Mouse (Mus musculus) cerebral cortex, adult 2 months (tissue): ENCODE data around the gene Tenm4.

Source experiments
- WGBS: fragments of 180-500 bp; shearing (Covaris S2); methylation state at CpG from one replicate; pipeline ENCODE4 v1.1.7; 2018; 5-methylcytosine and 5-hydroxymethylcytosine counted together

The Tenm4 gene

DNA sequence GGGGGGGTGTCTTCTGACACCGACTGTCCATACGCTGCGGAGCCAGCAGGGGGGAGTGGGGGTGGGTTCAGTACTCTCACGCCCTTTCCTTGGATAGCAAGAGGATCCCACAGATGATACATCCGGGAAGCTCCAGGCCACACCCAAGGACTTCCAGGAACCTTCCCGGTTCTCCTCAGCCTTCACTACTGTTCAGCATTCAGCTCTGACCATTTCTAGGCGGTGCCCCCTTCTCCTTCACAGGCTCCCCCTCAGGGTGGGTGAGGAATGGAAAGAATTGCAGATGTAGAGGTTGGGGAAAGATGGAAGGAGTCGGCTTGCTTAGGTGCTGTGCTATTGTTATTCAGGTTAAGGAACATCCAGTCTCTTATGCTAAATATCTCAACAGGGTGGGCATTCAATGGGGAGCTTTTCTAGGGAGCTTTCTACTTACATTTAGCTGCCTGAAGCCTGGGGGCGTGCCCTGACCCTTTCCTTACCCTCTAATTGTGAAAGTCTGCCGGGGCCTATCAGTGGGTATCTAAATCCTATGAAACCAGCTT is 33.8 kb downstream of the Tenm4 start:
- WGBS: 51% methylated on average over 10 of the region's 10 CpGs

DNA sequence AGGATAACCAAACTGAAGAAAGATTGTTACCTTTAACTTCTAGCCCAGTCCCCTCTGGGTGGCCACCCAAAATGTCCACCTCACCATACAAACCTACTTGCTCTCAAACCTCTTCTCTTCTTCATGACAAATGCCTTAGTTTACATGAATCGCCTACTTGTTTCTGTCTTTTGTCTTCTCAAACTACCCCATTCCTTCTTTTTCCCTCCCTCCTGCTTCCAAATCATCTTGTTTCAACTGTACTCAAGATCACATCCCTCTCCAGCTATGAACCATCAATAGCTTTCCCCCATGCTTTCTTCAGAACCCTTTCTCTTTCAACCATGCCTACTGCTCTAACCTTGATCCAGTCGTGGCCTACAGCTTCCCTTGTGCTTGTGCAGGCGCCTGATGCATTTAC is 36.0 kb downstream of the Tenm4 start:
- WGBS: 87% methylated on average over 3 of the region's 3 CpGs

DNA sequence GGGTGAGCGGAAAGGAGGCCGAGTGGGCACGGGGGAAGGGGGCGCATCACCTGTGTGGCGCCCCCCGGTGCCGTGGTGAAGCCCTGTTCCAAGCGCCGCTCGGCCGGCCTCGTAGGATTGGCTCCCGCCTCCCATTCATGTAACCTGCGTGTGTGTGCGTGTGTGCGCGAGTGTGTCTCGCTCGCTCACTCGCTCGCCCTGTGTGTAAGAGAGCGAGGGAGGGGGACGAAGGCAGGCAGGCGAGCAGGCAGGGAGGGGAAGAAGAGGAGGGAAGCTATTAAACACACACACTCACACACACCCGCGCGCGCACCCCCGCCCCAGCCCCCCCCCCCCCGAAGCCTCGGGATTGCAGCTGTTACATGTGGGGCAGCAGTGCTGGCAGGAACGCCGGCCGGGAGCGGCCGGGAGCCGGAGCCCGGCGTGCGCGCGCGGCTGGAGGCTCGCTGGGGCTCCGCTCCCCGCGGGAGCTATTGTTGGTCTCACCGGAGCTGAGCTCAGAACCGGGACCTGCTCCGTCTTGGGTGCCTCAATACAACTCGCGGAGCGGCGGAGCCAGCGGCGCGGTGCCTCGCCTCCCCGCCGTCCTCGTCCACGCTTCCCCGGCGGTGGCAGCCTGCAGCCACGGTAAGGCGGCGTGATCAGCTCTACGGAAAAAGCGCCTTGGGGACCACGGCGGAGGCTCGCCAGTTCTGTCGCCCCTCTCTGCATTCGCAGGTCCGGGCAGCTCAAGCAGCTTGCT is 38.9 kb downstream of the Tenm4 start:
- WGBS: 2% methylated on average over 74 of the region's 75 CpGs

DNA sequence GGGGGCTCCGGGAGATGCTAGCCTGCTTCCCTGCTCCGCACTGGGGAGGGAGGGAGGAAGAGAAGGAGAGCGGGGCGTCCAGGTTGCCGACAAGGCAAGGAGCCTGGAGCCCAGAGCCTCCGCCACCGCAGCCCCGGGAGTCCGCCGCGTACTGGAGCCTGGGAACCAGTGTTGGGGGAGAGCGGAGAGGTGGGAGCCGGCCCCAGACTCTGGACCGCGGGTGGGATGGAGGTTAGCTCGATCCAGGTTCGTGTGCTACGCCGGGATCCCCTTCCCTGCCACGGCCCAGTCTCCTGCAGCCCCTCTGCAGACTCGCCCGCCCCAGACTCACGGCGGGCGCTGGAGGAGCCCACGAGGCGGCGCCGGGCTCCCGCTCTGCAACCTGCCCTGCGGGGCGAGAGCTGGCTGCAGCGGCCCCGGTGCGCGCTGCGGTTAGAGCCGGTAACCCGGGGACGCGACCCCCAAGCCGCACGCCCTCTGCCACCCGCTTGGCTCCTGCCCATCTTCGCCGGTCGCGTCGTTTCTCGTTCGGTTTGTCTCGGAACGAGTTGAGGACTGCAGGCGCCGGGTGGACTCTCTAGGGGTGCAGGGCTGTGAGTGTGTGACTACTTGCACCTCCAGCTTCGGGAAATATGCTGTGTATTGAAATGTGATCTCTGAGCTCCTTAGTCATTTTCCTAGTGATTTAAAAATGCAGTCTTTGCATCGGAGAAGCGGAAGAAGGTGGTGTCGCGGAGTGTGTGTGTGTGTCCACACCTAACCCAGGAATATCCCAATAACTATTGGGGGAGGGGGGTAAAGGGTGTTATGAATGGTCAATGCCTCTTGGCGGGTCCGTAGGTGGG is 39.7 kb downstream of the Tenm4 start:
- under 1% methylated on average over 59 of the region's 62 CpGs for WGBS

DNA sequence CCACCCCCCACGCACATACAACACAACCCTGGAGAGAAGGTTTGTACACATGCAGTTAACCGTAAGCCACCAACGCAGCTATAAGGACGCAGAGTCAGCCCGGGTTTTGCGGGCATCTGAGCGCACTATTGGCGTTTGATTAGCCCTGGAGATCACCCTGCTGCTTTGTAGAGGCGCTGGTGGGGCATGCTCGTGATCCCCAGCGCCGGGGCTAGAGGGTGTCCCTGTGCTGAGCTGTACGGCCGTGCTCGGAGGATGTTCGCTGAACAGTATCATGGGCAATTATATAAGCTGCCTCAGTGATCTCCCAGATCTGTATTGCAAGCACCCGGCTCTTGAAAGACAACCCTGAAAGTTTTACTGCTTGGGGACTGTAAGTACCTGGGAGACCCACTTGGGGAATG is 40.6 kb downstream of the Tenm4 start:
- 1% methylated on average over 17 of the region's 17 CpGs for WGBS

DNA sequence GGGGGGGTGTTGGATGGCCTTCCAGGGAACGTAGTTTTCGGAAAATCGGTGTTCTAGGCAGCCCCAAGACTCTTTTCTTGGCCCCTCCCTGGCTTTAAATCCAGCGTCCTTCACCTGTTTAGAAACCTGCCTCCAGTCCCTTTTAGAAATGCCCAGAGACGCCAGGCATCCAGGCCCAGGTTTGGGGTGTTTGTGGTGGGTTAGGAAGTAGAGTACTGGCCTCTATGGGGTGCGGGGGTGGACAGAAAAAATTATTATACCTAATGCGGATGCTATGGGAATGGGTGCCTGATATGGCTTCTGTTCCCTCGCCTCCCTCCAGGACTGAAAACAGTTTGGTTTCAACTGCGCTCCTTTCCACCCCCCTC is 41.2 kb downstream of the Tenm4 start:
- WGBS: 5% methylated on average over 9 of the region's 9 CpGs

DNA sequence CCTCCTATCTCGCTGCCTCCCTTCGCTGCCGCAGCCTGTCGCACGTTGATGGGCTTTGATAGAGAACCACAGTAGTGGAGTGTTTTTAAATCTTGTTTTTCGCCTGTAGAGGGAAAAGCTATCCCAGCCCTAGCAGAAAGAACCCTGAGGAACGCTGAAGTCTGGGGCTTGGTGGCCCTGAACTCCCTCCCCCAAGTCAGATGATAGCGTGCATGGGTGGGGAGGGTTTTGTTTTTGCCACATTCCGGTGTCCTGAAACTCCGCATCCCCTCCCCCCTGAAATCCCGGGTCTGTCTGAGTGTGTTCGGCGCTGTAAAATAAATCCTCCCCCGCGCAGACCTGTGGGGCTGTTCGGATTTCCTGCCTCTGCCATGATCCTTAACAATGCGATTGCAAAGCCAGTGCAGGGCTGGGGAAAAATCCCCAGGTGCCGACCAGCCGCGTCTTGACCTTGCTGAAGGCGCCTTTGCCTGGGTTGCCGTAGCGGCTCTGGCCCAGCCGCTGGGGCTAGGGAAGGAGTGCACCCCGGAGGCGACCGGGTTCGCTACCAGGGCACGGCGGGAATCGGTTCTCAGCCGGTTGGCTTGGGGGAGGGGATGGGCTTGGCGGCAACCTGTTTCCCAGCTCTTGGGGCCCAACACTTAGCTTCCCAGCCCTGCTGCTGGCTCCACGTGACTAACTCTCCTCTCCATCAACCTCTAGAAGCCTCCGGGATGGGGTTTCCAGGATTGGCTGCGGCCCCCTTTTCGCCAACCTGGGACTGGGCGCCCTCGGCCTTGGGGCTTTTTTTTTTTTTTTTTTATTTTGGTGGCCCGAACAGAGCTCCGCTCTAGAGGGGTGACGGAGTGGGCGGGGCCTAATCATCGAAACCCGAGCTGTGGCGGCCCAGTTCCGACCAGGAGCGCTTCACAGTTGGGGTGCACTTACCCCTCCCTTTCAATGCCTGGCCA is 41.8 kb downstream of the Tenm4 start:
- under 1% methylated on average over 48 of the region's 48 CpGs for WGBS

DNA sequence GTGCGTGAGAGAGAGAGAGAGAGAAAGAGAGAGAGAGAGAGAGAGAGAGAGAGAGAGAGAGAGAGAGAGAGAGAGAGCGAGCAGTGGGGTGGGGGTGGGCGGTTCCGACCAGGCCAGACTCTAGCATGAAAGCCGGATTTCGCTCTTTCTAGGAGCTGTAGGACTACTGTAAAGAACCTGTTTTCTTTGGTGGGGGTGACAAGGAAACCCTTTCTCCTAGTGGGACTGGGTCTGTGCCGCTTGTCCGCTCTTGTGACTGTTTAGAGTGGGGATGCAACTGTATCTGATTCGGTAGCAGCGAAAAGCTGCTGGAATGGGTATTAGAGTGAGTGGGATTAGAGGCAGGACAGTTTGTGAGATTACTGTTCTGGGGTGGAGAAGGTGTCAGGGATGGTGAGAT is 42.7 kb downstream of the Tenm4 start:
- WGBS: 33% methylated on average over 9 of the region's 10 CpGs

DNA sequence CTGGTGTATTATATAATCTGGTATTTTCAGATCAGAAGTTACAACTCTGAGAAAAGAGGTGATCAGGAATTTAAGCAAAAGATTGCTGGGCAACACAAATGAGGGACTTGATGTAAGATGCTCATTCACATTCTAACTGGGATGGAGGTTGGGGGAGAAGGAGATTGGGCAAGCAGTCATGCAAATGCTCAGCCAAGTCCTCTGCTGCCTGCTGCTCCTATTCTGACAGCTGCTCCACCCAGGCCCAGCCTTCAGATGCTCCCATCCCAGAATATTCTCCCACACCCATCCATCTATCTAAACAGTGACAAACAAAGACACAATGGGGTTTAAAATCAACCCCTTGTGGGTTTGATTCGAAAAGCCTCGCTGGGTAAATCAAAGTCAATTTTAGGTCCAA is 43.8 kb downstream of the Tenm4 start:
- 52% methylated on average over 2 of the region's 2 CpGs for WGBS

DNA sequence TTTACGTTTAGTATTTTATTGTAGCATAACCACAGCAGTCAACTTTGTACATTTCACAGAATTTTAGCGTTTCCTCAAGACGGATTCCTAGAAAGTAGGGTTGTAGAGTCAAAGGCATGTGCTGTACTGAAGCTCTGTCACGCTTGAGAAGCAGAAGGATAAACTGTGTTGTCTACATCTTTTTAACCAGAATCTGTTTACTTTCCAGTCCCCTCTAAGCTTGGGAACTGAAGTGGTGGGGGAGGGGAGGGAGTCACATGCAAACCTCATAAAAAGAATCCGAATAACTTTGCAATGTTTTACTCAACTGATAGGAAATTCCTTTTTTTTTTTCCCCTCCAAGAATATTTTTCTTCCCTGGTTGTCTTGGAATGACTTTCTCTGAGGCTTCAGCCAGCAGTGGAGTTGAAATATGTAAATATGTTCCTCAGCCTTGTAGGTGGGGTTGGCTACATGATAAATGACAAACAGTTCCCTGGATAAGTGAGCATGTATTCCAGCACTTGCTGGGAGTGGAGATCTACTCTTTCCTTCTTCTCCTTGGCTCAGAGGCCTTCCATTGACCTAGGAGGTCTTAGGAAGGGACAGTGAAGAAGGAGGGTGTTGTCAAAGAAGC is 45.0 kb downstream of the Tenm4 start:
- whole genome bisulfite sequencing: 61% methylated on average over 5 of the region's 5 CpGs

DNA sequence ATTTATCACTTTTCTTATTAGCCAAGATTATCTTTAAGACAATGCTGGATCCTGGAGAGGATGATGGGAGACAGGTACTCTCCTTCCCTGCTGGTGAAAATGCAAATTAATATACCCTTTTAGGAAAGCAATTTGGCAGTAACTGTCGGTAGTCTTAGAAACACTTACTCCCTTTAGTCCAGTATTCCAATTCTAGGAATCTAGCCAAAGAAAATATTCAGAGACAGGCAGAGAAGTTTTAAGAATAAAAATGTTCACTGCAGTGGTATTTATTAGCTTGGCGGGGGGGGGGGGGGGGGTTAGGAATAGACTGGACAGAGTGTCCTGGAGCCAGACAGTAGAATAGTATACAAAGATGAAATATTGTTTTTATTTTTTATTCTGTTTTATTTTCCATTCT is 48.3 kb downstream of the Tenm4 start:
- WGBS: 46% methylated on average over 2 of the region's 2 CpGs

DNA sequence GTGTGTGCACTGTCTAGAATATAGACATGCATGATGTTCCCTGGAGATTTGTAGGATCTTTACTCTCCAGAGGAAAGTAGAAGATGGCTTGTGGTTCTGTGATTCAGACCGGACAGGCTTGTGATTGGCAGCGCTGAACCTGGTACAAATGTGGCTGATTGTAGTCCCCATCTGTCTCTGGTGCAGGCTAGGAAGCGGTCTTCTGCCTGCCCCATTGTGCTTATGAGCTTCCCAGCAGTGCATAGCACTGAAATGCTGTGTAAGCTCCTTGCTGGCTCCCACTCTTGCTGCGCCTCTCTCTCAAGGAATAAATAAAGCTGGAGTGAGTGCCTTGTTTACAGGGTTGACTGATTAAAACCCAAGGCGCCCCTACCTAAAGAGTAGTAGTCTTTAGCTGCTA is 49.6 kb downstream of the Tenm4 start:
- 71% methylated on average over 5 of the region's 5 CpGs for WGBS

DNA sequence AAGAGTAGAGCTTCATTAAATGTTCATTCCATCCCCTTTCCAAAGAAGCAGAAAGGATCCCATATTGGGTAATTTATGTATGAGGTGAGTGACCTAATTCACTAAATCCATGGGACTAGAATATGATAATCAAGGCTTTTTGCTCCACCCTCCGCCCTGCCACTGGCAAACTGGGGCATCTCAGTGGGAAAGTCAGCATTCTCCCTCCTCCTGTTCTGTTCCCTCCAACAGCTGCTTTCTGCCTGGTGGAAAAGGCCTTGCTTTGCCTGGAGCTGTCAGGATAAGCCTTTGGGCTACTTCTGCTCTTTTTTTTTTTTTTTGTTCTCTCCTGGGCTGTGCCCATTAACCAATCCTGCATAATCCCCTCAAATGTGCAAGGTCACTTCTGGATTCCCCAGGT is 51.5 kb downstream of the Tenm4 start:
- WGBS: 84% methylated on average over 1 of the region's 1 CpGs

DNA sequence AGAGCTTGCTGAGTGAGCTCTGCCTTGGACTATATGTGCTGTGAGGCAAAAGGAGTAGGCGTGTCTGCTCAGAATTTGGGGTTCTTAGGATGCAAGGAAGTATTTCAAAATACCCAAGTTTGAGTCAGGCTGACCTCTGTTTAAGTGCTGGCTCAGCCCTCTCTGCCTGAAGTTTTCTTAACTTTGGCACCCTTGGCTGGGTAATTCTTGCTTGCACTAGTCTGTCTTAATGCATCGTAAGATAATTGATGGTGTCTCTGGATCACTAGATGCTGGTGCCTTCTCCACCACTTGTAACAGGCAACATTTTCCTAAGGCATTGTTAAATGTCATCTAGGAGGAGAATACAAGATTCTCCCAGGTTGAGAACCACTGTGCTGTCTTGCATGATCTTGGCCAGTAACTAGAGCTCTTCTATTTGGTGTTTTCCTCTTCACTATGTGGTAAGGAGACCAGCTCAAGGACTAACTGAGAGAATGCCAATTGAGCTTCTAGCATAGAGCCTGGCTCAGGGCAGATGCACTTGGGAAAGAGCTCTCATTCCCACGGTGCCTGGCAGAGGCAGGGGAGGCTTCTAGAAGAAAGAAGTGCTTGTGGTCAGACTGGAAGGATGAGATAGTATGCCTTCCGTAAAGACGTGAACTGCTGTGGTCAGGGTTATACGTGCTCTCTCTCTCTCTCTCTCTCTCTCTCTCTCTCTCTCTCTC is 57.7 kb downstream of the Tenm4 start:
- WGBS: 63% methylated on average over 6 of the region's 6 CpGs

DNA sequence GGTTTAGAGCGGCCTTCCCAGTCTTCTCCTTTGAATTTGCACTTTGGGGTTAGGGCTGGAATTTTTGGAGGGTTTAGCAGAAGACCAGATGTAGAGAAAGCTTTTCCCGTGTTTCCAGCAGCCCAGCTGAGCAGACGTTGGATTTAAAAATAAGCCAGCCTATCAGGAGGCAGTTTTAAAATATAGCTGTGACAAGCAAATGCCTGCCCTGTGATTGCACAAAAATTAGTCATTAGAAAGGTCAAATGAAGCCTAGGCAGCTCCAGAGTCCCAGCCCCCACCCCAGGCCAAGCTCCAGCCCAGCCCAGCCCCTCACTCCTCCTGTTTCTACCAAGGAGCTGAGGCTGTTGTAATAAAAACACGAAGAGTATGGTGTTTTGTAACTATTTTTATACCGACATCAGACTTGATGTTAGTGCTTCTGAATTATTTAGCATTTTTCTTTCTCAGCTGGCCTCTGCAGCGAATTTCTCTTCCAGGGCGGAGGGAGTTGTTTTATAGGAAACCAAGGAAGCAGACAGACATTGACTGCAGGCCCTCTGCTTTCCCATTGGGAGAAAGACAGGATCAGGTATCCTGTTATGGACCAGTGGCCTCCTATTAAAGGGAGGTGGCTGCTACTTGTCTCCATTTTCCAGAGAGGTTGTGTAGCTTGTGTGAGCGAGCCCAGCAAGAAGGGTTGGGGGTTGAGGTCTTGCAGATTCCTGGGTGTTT is 59.1 kb downstream of the Tenm4 start:
- WGBS: 37% methylated on average over 8 of the region's 8 CpGs

DNA sequence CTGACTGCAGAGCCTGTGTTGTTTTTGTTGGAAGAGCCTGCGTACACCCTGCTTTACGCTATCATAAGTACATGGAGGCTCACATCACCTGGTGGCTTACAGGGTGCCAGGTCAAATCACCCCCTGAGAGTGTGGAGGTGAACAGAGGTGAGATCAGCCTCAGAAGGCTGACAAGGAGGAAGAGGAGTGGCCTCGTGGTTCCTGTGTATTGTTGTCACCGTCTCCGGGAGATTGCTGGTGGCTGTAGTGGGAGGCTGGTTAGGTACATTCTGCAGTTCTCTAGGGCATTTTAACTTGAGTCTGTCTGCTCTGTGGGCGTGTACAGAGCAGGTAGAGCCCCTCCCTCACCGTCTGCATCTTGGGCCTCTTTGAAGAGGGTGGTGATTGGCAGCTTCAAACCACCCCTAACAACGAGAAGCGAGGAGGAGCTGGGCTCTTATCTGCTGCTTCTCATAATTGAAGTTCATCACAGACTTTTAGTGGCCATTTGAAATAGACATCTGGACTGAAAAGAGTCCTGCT is 59.7 kb downstream of the Tenm4 start:
- whole genome bisulfite sequencing: 37% methylated on average over 9 of the region's 9 CpGs

DNA sequence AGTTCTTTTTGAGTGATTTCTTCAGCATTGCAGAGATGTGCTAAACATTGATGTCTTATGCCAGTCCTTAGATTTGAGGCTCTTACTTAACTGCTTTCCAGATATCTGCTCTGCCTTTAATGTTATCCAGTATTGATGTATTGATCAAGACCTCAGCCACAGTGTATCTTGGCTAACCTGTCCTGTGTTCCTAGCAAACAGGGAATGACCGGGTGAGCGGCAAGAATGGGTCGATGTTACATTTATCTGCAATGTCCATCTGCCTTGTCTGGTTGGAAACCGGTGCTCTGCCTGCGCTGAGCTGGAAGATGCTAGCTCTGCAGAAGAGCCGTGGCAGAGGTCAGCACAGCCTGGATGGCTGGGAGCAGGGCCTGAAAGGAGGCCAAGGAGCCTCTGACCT is 64.8 kb downstream of the Tenm4 start:
- 92% methylated on average over 6 of the region's 6 CpGs for WGBS

DNA sequence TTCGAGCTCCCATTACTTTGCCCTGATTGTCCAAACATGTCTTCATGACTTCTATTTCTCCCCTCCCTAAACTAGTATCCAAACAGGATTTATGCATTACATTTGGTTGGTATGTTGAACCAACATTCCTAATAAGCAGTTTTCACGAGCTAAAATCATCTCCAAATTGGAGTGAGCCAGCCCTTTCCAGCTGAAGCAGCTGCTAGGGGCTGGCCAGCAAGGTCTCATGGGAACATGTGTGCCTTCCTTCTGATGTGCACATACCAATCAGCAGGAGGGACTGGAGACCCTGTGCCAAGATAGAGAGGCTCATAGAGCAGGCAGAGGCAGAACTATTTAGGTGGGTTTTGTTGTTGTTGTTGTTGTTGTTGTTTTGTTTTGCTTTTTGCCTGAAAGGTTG is 69.6 kb downstream of the Tenm4 start:
- 57% methylated on average over 2 of the region's 2 CpGs for WGBS

DNA sequence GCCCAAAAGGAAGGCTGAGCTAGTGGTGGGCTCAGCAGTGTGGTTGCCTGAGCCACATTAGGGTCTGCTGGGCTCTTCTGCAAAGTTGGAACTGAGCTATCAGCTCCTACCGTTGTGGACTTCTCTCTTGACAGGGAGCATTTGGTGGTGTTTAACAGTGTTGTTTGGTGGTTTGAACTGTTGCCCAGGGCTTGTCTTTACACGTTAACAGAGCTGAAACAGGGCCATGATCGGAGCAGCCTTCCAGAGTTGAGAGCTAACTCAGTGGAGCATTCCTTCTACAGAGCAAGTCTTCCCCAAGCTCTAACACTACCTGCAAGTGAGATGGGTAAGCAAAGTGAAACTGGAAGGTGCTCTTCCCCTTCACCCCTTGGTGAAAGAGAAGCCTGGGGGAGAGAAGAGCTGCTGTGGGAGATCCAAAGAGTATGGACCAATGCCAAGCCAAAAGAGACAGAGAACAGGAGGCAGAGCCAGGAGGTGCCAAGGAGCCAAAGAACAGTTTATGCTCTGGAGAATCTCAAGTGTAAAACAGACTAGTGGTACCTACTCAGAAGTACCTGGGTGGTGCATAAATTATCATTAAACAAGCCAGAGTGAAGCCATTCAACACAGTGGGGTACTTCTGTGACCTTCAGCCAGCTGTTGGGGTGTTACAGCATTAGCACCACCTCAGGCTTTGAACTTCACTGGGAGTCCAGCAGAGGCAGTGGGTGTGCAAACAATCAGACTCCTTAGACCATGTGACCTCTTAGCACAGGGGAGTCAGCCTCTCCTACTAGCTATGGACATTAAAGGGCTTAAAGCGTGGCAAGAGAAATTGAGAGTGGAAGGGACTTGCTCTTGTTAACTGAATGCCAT is 71.5 kb downstream of the Tenm4 start:
- WGBS: 45% methylated on average over 4 of the region's 4 CpGs
